Mouse (Mus musculus): ENCODE measurements around the gene Npl.

- TF ChIP-seq POLR2A (IDR thresholded peaks at IDR 0.05; ENCODE audit: insufficient read depth, low read length) (no peak), CTCF (IDR thresholded peaks at IDR 0.05; ENCODE audit: low read depth, low read length) (no peak), EP300 (IDR thresholded peaks at IDR 0.05; ENCODE audit: insufficient read depth, low read depth, low read length) (no peak)
Measured at GRCm38 (mm10) chr1:153540753-153541152, 9.1 kb downstream of the Npl start.
